Mouse (Mus musculus) myocyte (in vitro differentiated cells): ENCODE data around the gene Atp6v1c2.

Source experiments
- CEBPB ChIP-seq: IDR thresholded peaks from 2 replicates; pipeline ENCODE4 v1.6.1; 2011; ENCODE audit warnings: mild to moderate bottlenecking, moderate library complexity; ENCODE audit not compliant: poor library complexity, insufficient read depth, severe bottlenecking
- E2F4 ChIP-seq: IDR thresholded peaks from one replicate; pipeline ENCODE4 v1.6.1; 2011; ENCODE audit warnings: mild to moderate bottlenecking, control low read depth, moderate library complexity; ENCODE audit not compliant: insufficient read depth
- MAX ChIP-seq: IDR thresholded peaks from one replicate; pipeline ENCODE4 v1.6.1; 2011; ENCODE audit warnings: low read depth, mild to moderate bottlenecking, control low read depth
- MYOD1 ChIP-seq, 3 experiments: IDR thresholded peaks; one replicate each; pipeline ENCODE4 v1.6.1; 2011; ENCODE audit warnings: control low read depth in 2 of 3, low read depth in 2 of 3, mild to moderate bottlenecking in 2 of 3, moderate library complexity in 1 of 3; ENCODE audit not compliant: insufficient read length in 2 of 3, control insufficient read depth in 1 of 3
- MYOG ChIP-seq, 3 experiments: IDR thresholded peaks; one replicate each; pipeline ENCODE4 v1.6.1; 2011; ENCODE audit warnings: control low read depth in 2 of 3, low read depth in 2 of 3, mild to moderate bottlenecking in 2 of 3; ENCODE audit not compliant: insufficient read length in 2 of 3, control insufficient read depth in 1 of 3, insufficient read depth in 1 of 3
- SRF ChIP-seq: IDR thresholded peaks from one replicate; pipeline ENCODE4 v1.6.1; 2011; ENCODE audit warnings: low read depth; ENCODE audit not compliant: control insufficient read depth, insufficient read length
- TCF12 ChIP-seq: IDR thresholded peaks from one replicate; pipeline ENCODE4 v1.6.1; 2011; ENCODE audit warnings: mild to moderate bottlenecking, control low read depth; ENCODE audit not compliant: poor library complexity, insufficient read depth, severe bottlenecking
- TCF3 ChIP-seq: IDR thresholded peaks from one replicate; pipeline ENCODE4 v1.6.1; 2011; ENCODE audit warnings: low read depth, control low read depth; ENCODE audit not compliant: insufficient read length

DNA sequence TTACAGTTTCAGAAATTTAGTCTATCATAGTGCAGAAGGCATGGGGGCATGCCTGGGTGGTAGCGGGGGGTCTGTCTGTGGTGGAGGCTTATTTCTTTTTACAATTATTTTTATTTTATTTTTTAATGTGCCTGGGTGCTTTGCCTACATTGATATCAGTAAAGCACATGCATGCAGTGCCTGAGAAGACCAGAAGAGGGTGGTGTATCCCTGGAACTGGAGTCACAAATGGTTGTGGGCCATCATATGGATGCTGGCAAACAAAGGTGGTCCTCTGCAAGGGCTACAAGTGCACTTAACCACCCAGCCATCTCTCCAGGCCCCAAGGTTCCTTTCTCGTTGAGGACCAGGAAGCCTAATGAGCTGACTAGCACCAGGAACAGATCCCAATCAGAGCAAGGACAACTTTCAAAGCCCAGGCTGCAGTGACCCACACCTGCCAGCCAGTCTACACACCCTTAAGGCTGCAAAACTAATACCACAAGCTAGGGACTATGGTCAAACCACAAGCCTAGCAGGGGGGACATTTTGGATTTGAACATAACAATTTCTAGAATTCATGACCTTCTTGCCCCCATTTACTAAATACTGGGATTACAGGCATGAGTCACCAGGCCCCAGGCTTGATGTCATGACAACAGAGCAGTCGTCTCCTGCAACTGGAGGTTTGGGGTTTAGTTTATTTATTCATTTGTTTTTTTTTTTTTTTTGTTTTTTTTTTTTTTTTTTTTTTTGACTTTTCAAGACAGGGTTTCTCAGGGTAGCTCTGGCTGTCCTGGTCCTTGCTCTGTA, 10.2 kb upstream of the Atp6v1c2 start:
- no peak for TF ChIP-seq MYOD1 (IDR thresholded peaks at IDR 0.05; ENCODE audit: control insufficient read depth in 1 of 3, insufficient read length in 2 of 3, low read depth in 2 of 3)
- no peak for TF ChIP-seq TCF3
- no peak for TF ChIP-seq TCF12
- TF ChIP-seq SRF, result no peak
- no peak for TF ChIP-seq MYOG (IDR thresholded peaks at IDR 0.05; ENCODE audit: control insufficient read depth in 1 of 3, insufficient read depth in 1 of 3, insufficient read length in 2 of 3, low read depth in 2 of 3)
- TF ChIP-seq CEBPB, result no peak
- TF ChIP-seq MAX, result no peak
- no peak for TF ChIP-seq E2F4
